Mouse (Mus musculus) hindbrain, embryonic 16.5 days (tissue): Measurements from ENCODE around the gene Ddx46. TPM values are rescaled to one million over a fixed set of nuclear protein-coding genes. Genes with fewer than 3 reads are reported as not detected.
"Not testable (repeated sequence)": the region's sequence is repeated elsewhere in the genome, so short reads cannot be mapped to it uniquely, and the experiment has no call there.

Experiments
- ATAC-seq: fragments of 200-750 bp; cut with Nextera tagmentation; 2 replicates; pipeline ENCODE4 v1.8.0; 2017; ENCODE audit warnings: moderate TSS enrichment, moderate library complexity
- H3K27ac ChIP-seq: fragments of 300-500 bp; sonication (generic); 2 replicates; pipeline ENCODE4 v1.5.1; 2014; ENCODE audit warnings: low read depth, mild to moderate bottlenecking, control low read depth, low read length, moderate library complexity
- H3K27me3 ChIP-seq: fragments of 300-500 bp; sonication (generic); replicated peaks from 2 replicates; pipeline ENCODE4 v1.6.1; 2014; ENCODE audit warnings: low read length; ENCODE audit not compliant: control insufficient read depth, insufficient read depth
- H3K36me3 ChIP-seq: fragments of 300-500 bp; sonication (generic); 2 replicates; pipeline ENCODE4 v1.6.1; 2014; ENCODE audit warnings: mild to moderate bottlenecking, low read length, moderate library complexity, mixed read lengths; ENCODE audit not compliant: control insufficient read depth, insufficient read depth
- H3K4me1 ChIP-seq: fragments of 300-500 bp; sonication (generic); 2 replicates; pipeline ENCODE4 v1.6.1; 2014; ENCODE audit warnings: low read depth, low read length; ENCODE audit not compliant: control insufficient read depth, insufficient read depth
- H3K4me2 ChIP-seq: fragments of 300-500 bp; sonication (generic); 2 replicates; pipeline ENCODE4 v1.6.1; 2014; ENCODE audit warnings: mild to moderate bottlenecking, low read length, control low read depth, moderate library complexity
- H3K4me3 ChIP-seq: fragments of 300-500 bp; sonication (generic); 2 replicates; pipeline ENCODE4 v1.5.1; 2014; ENCODE audit warnings: mild to moderate bottlenecking, low read length, control low read depth, moderate library complexity
- H3K9ac ChIP-seq: fragments of 300-500 bp; sonication (generic); 2 replicates; pipeline ENCODE4 v1.6.1; 2014; ENCODE audit warnings: low read depth, mild to moderate bottlenecking, control low read depth, low read length, moderate library complexity
- H3K9me3 ChIP-seq: fragments of 300-500 bp; sonication (generic); 2 replicates; pipeline ENCODE4 v1.6.1; 2014; ENCODE audit warnings: mild to moderate bottlenecking, low read length, moderate library complexity; ENCODE audit not compliant: control insufficient read depth
- WGBS: fragments of 180-500 bp; shearing (Covaris S2); extraction: QIAGEN DNeasy Blood & Tissue Kit; methylation state at CpG from one replicate; pipeline ENCODE4 v1.1.7; 2014; 5-methylcytosine and 5-hydroxymethylcytosine counted together
- polyA plus RNA-seq: library from polyadenylated mRNA; unstranded; fragments of >200 nt; fragmentation: Nextera tagmentation; extraction: Ambion mirVana; gene quantifications from 2 replicates; pipeline ENCODE4 v1.2.1, GENCODE M21; 2015

The Ddx46 gene
- polyA plus RNA-seq, 1 experiment from 2014 or later: 21.5 TPM

GRCm38 (mm10) chr13:55622649-55623541 lies 11.9 kb upstream of the Ddx46 start, which contains the start of gene Caml:
TSS of gene Caml (plus strand) at chr13:55623005.
- H3K4me2 ChIP-seq: peak within 1 kb of the TSS; percentile 87
- H3K27ac ChIP-seq: peak within 1 kb of the TSS; percentile 96
- ATAC-seq: peak; percentile 98
- no peaks in the 10 kb centered on the region for H3K9me3 ChIP-seq
- peaks cover 24% of the 10 kb centered on the region for H3K4me1 ChIP-seq
- H3K27me3 ChIP-seq: no peaks in the 10 kb centered on the region
- peak within 1 kb of the TSS; percentile 84 for H3K4me3 ChIP-seq
- H3K36me3 ChIP-seq: no peaks in the 10 kb centered on the region
- H3K9ac ChIP-seq: peak within 1 kb of the TSS; percentile 89
- WGBS: under 1% methylated on average over 59 of the region's 59 CpGs

DNA sequence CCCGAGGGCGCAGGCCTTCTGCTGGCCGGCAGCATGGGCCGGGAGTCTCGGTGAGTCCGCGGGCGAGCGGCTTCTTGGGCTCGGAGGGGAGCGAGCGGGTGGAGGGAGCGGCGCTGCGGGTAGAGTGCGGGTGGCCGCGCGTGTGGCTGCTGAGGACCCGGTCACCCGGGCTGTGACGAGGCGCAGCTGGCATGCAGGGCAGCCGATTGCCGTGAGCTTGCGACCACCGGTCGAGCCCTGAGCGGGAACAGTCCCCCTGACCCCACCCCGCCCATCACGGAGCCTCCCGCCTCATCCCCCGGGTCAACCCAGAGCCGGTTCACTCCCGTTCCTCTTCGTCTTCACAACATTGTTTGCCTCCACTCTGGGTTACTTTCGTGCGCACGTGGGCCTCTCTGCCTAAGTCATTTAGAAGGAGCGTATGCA lies 332 bp downstream of the Ddx46 start:
- peak; percentile 74 for ATAC-seq
- Histone ChIP-seq H3K27ac (peak overlapping the region; percentile 74; the same call in 1 of the 2 replicates), H3K4me1 (peaks cover 15% of the 10 kb centered on the region), H3K4me3 (peak overlapping the region; percentile 98), H3K27me3 (no peaks in the 10 kb centered on the region), H3K36me3 (peaks cover 25% of the 10 kb centered on the region), H3K9ac (peak overlapping the region; percentile 95), H3K9me3 (no peaks in the 10 kb centered on the region), H3K4me2 (peak overlapping the region; percentile 89)
- WGBS: under 1% methylated on average over 33 of the region's 40 CpGs

GRCm38 (mm10) chr13:55636185-55636983 lies 1.6 kb downstream of the Ddx46 start:
- H3K4me2 ChIP-seq: no peak overlapping the region; the same call in 1 of the 2 replicates
- peaks cover 15% of the 10 kb centered on the region for H3K4me1 ChIP-seq
- no peak overlapping the region for H3K4me3 ChIP-seq
- 92% methylated on average over 14 of the region's 14 CpGs for WGBS
- H3K9me3 ChIP-seq: no peaks in the 10 kb centered on the region
- H3K9ac ChIP-seq: no peak overlapping the region
- H3K36me3 ChIP-seq: peaks cover 26% of the 10 kb centered on the region
- H3K27ac ChIP-seq: no peak overlapping the region
- no peak for ATAC-seq
- H3K27me3 ChIP-seq: no peaks in the 10 kb centered on the region

GRCm38 (mm10) chr13:55640480-55640879 lies 5.7 kb downstream of the Ddx46 start:
- peaks cover 18% of the 10 kb centered on the region for H3K36me3 ChIP-seq
- ATAC-seq, H3K9me3 ChIP-seq, H3K9ac ChIP-seq, H3K4me1 ChIP-seq, H3K4me2 ChIP-seq, H3K27me3 ChIP-seq, H3K4me3 ChIP-seq, H3K27ac ChIP-seq: not testable (repeated sequence)
- WGBS: 49% methylated on average over 8 of the region's 8 CpGs

- Histone ChIP-seq H3K27ac (no peak overlapping the region), H3K36me3 (peaks cover 40% of the 10 kb centered on the region)
- WGBS: 79% methylated on average over 2 of the region's 2 CpGs
Observed at GRCm38 (mm10) chr13:55644525-55644924, 9.7 kb downstream of the Ddx46 start.

DNA sequence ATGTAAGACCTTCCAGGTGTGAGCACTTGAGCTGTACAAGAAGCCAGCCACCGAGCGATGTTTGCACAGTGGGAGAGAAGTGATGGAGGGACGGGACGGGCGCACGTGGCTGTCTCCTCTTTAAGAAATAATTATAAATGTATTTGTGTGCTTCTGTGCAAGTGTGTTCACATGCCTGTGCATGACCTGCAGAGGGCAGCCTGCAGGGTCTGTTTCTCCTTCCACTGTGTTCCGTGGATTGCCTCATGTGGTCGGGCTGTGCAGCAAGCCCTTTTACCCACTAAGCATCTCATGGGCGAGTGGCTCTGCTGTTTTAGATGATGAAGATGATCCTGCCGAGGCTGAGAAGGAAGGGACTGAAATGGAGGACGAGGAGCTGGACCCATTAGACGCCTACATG lies 15.3 kb downstream of the Ddx46 start:
- no peaks in the 10 kb centered on the region for H3K9me3 ChIP-seq
- no peak overlapping the region for H3K4me3 ChIP-seq
- ATAC-seq: no peak
- H3K27me3 ChIP-seq: no peaks in the 10 kb centered on the region
- no peak overlapping the region for H3K9ac ChIP-seq
- no peaks in the 10 kb centered on the region for H3K4me1 ChIP-seq
- 92% methylated on average over 12 of the region's 12 CpGs for WGBS
- H3K36me3 ChIP-seq: peaks cover 75% of the 10 kb centered on the region
- no peak overlapping the region for H3K4me2 ChIP-seq
- H3K27ac ChIP-seq: no peak overlapping the region

More at GRCm38 (mm10) chr13:55644525-55644924, 9.7 kb downstream of the Ddx46 start:
- Histone ChIP-seq H3K4me3 (no peak overlapping the region), H3K9me3 (no peaks in the 10 kb centered on the region), H3K27me3 (no peaks in the 10 kb centered on the region), H3K9ac (no peak overlapping the region), H3K4me1 (no peaks in the 10 kb centered on the region), H3K4me2 (no peak overlapping the region)
- no peak for ATAC-seq

DNA sequence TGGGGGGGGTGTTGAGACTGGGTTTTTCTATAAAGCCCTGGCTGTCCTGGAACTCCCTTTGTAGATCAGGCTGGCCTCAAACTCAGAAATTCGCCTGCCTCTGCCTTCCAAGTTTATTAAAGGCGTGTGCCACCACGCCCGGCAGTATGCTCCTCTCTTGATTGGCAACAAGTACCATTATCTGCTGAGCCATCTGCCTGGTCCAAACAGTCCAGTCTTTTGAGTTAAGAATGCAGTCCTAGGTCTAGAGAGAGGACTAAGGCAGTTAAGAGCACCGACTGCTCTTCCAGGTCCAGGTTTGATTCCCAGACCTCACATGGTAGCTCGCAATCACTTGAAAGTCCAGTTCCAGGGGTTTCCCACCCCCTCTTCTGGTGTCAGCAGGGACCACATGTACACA lies 16.2 kb downstream of the Ddx46 start:
- 95% methylated on average over 6 of the region's 6 CpGs for WGBS
- H3K9ac ChIP-seq: no peak overlapping the region
- H3K4me2 ChIP-seq: no peak overlapping the region
- H3K9me3 ChIP-seq: no peaks in the 10 kb centered on the region
- H3K4me1 ChIP-seq: no peaks in the 10 kb centered on the region
- H3K27me3 ChIP-seq: no peaks in the 10 kb centered on the region
- no peak overlapping the region for H3K4me3 ChIP-seq
- no peak overlapping the region for H3K27ac ChIP-seq
- peaks cover 74% of the 10 kb centered on the region for H3K36me3 ChIP-seq
- ATAC-seq: no peak

DNA sequence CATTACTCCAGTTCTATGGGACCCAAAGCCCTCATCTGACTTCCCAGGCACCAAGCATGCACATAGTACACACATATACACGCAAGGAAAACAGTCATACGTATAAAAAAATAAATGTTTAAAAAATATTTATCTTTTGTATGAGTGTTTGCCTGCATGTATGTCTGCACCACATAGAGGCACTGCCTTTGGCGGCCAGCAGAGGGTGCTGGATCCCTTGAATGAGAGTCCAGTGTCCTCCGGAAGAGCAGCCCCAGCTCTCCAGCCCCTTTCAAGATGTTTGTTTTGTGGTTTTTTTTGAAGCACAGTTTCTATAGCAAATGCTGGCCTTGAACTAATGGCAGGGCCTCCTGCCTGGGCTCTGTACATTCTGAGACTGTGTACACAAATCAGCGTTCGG lies 33.7 kb downstream of the Ddx46 start:
- Histone ChIP-seq H3K4me1 (no peaks in the 10 kb centered on the region), H3K9ac (no peak overlapping the region), H3K9me3 (no peaks in the 10 kb centered on the region), H3K27me3 (no peaks in the 10 kb centered on the region), H3K36me3 (peaks cover 67% of the 10 kb centered on the region), H3K27ac (no peak overlapping the region), H3K4me2 (no peak overlapping the region), H3K4me3 (no peak overlapping the region)
- 83% methylated on average over 6 of the region's 6 CpGs for WGBS
- no peak for ATAC-seq

DNA sequence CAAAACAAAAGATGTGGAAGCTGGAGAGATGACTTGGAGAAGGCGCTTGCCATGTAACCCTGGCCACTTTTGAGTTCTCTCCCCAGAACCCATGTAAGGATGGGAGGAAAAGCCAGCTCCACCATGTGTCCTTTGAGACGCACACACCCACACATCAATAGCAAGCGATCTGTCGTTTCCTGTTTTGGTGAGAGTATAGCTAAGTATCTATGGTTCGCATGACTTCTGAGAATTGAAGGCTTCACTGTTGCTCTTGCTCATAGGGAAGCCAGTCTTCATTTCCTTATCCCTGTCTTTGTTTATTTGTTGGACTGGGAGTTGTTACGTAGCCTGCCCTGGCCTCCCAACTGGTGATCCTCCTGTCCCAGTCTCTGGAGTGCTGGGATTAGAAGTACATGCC lies 37.9 kb downstream of the Ddx46 start:
- WGBS: 92% methylated on average over 6 of the region's 6 CpGs
- ATAC-seq: no peak
- Histone ChIP-seq H3K4me1 (no peaks in the 10 kb centered on the region), H3K4me2 (no peak overlapping the region), H3K9ac (no peak overlapping the region), H3K9me3 (no peaks in the 10 kb centered on the region), H3K4me3 (no peak overlapping the region), H3K36me3 (peaks cover 57% of the 10 kb centered on the region), H3K27ac (no peak overlapping the region), H3K27me3 (no peaks in the 10 kb centered on the region)
